Mouse (Mus musculus) heart, adult 2 months (tissue): ENCODE results near the gene Gldc.
"Not testable (repeated sequence)": the region's sequence is repeated elsewhere in the genome, so short reads cannot be mapped to it uniquely, and the experiment has no call there.

Experiments
- CTCF ChIP-seq: fragments of 200-600 bp; IDR thresholded peaks from 2 replicates; pipeline ENCODE4 v1.8.1; 2022; ENCODE audit warnings: antibody characterized with exemption, mild to moderate bottlenecking, moderate library complexity
- EP300 ChIP-seq: fragments of 200-500 bp; IDR thresholded peaks from 2 replicates; pipeline ENCODE4 v1.6.1; 2011; ENCODE audit warnings: low read depth, low read length, control low read depth; ENCODE audit not compliant: insufficient read depth
- POLR2A ChIP-seq: fragments of 200-500 bp; IDR thresholded peaks from 2 replicates; pipeline ENCODE4 v1.6.1; 2011; ENCODE audit warnings: mild to moderate bottlenecking, low read depth, low read length, control low read depth; ENCODE audit not compliant: insufficient read depth

- not testable (repeated sequence) for TF ChIP-seq CTCF, EP300, POLR2A
Observed at GRCm38 (mm10) chr19:30222593-30222992, 47.4 kb upstream of the Gldc start.
